In genomic region chr16:22009099-22009584, GRCm38 (mm10) we compare ENCODE assay signal across 8 mouse cellular contexts. TPM values are rescaled to one million over a fixed set of nuclear protein-coding genes. Genes with fewer than 3 reads are reported as not detected.
DNase-seq lines count a peak whose midpoint lies in the region; ATAC-seq and TF ChIP-seq lines count a peak whose summit lies in the region.

TSS of gene Senp2 (plus strand) at chr16:22009484.

- peak; percentile 63; the same call in 1 of the 2 replicates for TF ChIP-seq POLR2A in bone marrow, adult 2 months (IDR thresholded peaks at IDR 0.05; ENCODE audit: borderline replicate concordance, control insufficient read depth, low read depth, low read length)
- TF ChIP-seq POLR2A in limb, embryonic 14.5 days (IDR thresholded peaks at IDR 0.05; ENCODE audit: borderline replicate concordance, extremely low read depth, insufficient read depth, insufficient read length) = no peak

- TF ChIP-seq CTCF in bone marrow, adult 2 months (IDR thresholded peaks at IDR 0.05; ENCODE audit: control insufficient read depth, insufficient read depth, low read length) = no peak
- no peak for TF ChIP-seq CTCF in midbrain, postnatal 0 days (IDR thresholded peaks at IDR 0.05)

- H3K9ac ChIP-seq in embryonic facial prominence, embryonic 15.5 days = peak within 1 kb of the TSS; percentile 68
- H3K9ac ChIP-seq in limb, embryonic 14.5 days (ENCODE audit: low read depth, low read length, severe bottlenecking) = peak within 1 kb of the TSS; percentile 95
- H3K9ac ChIP-seq in midbrain, postnatal 0 days (replicated peaks; ENCODE audit: low read length, poor library complexity, severe bottlenecking) = peak within 1 kb of the TSS; percentile 80

- H3K27ac ChIP-seq in bone marrow, adult 2 months (ENCODE audit: control insufficient read depth, insufficient read depth, low read depth, low read length, poor library complexity) = peak within 1 kb of the TSS; percentile 93
- H3K27ac ChIP-seq in embryonic facial prominence, embryonic 15.5 days (replicated peaks) = peak within 1 kb of the TSS; percentile 78
- peak within 1 kb of the TSS; percentile 81 for H3K27ac ChIP-seq in limb, embryonic 14.5 days (replicated peaks; ENCODE audit: low read depth, low read length)
- H3K27ac ChIP-seq in midbrain, postnatal 0 days (ENCODE audit: low read depth, low read length) = peak within 1 kb of the TSS; percentile 74

- no peaks in the 10 kb centered on the region for H3K9me3 ChIP-seq in embryonic facial prominence, embryonic 15.5 days (replicated peaks)
- no peaks in the 10 kb centered on the region for H3K9me3 ChIP-seq in limb, embryonic 14.5 days (ENCODE audit: control insufficient read depth, low read length)
- H3K9me3 ChIP-seq in midbrain, postnatal 0 days (ENCODE audit: low read length) = no peaks in the 10 kb centered on the region

- H3K27me3 ChIP-seq in embryonic facial prominence, embryonic 15.5 days = no peaks in the 10 kb centered on the region
- no peaks in the 10 kb centered on the region for H3K27me3 ChIP-seq in limb, embryonic 14.5 days (ENCODE audit: control insufficient read depth, insufficient read depth, low read length)
- H3K27me3 ChIP-seq in midbrain, postnatal 0 days (ENCODE audit: insufficient read depth, low read length) = no peaks in the 10 kb centered on the region

- peak within 1 kb of the TSS; percentile 95 for H3K4me3 ChIP-seq in bone marrow, adult 2 months (replicated peaks; ENCODE audit: control insufficient read depth, low read depth, low read length)
- H3K4me3 ChIP-seq in embryonic facial prominence, embryonic 15.5 days (replicated peaks) = peak within 1 kb of the TSS; percentile 91
- H3K4me3 ChIP-seq in limb, embryonic 14.5 days (replicated peaks; ENCODE audit: low read length) = peak within 1 kb of the TSS; percentile 95
- H3K4me3 ChIP-seq in midbrain, postnatal 0 days (ENCODE audit: low read depth, low read length) = peak within 1 kb of the TSS; percentile 95

- under 1% methylated on average over 45 of the region's 45 CpGs for WGBS in bone marrow, adult 2 months
- under 1% methylated on average over 45 of the region's 45 CpGs for WGBS in embryonic facial prominence, embryonic 15.5 days
- under 1% methylated on average over 43 of the region's 45 CpGs for WGBS in limb, embryonic 14.5 days
- under 1% methylated on average over 42 of the region's 45 CpGs for WGBS in midbrain, postnatal 0 days

- ATAC-seq in embryonic facial prominence, embryonic 15.5 days (ENCODE audit: insufficient number of reproducible peaks, low FRiP score, low TSS enrichment, low read depth) = peak; percentile 99
- ATAC-seq in limb, embryonic 14.5 days (ENCODE audit: low FRiP score, low read depth) = peak; percentile 98
- ATAC-seq in midbrain, postnatal 0 days (ENCODE audit: low FRiP score) = peak; percentile 99

- peaks cover 2% of the 10 kb centered on the region for H3K4me1 ChIP-seq in bone marrow, adult 2 months (ENCODE audit: control insufficient read depth, insufficient read depth, low read length)
- peaks cover 15% of the 10 kb centered on the region for H3K4me1 ChIP-seq in embryonic facial prominence, embryonic 15.5 days
- peaks cover 9% of the 10 kb centered on the region; the same call in 1 of the 2 replicates for H3K4me1 ChIP-seq in limb, embryonic 14.5 days (ENCODE audit: control insufficient read depth, insufficient read depth, low read length)
- no peaks in the 10 kb centered on the region for H3K4me1 ChIP-seq in midbrain, postnatal 0 days (ENCODE audit: insufficient read depth, low read length)

- DNase-seq in 416B (ENCODE audit: low read depth) = peak; percentile 100
- peak; percentile 100 for DNase-seq in heart, adult 8-10 months (ENCODE audit: low spot score)
- DNase-seq in kidney, adult 9 months = peak; percentile 100
- DNase-seq in limb, embryonic 14.5 days (ENCODE audit: low spot score) = peak; percentile 100
- DNase-seq in midbrain, postnatal 0 days (ENCODE audit: low spot score) = peak; percentile 100
- peak; percentile 99 to 100 for DNase-seq in spleen, postnatal 14 days (ENCODE audit: low spot score in 2 of 2)

- no peaks in the 10 kb centered on the region; the same call in 1 of the 2 replicates for H3K36me3 ChIP-seq in embryonic facial prominence, embryonic 15.5 days
- peaks cover 3% of the 10 kb centered on the region for H3K36me3 ChIP-seq in limb, embryonic 14.5 days (ENCODE audit: control insufficient read depth, insufficient read depth, low read length)
- H3K36me3 ChIP-seq in midbrain, postnatal 0 days (ENCODE audit: insufficient read depth, low read length) = no peaks in the 10 kb centered on the region

- H3K4me2 ChIP-seq in embryonic facial prominence, embryonic 15.5 days (replicated peaks) = peak within 1 kb of the TSS; percentile 71
- peak within 1 kb of the TSS; percentile 73 for H3K4me2 ChIP-seq in limb, embryonic 14.5 days (replicated peaks; ENCODE audit: low read depth, low read length, severe bottlenecking)
- peak within 1 kb of the TSS; percentile 58 for H3K4me2 ChIP-seq in midbrain, postnatal 0 days (ENCODE audit: low read depth, low read length, poor library complexity, severe bottlenecking)

RNA-seq across cellular contexts. Expression of gene Senp2, which starts in this region (rescaled TPM):
- 39.6 and 50.6 TPM in 2 replicates for polyA plus RNA-seq in bone marrow, adult 2 months (2011; ENCODE audit: insufficient read depth, insufficient read length, low replicate concordance, missing spikeins)
- polyA plus RNA-seq in embryonic facial prominence, embryonic 15.5 days (2015; fragmentation: Nextera tagmentation; extraction: Ambion mirVana) = 38.7 and 46.0 TPM in 2 replicates
- total RNA-seq in heart, adult 8-10 months (2022) = 10 to 100 TPM; 21.7 to 28.2 (median 27.1) TPM
- polyA plus RNA-seq in limb, embryonic 14.5 days (2012; rRNA removed) = 31.8 and 42.6 TPM in 2 replicates
- 43.7 and 45.7 TPM in 2 replicates for polyA plus RNA-seq in limb, embryonic 14.5 days (2014; fragmentation: Nextera tagmentation; extraction: Ambion mirVana)
- 35.2 and 39.9 TPM in 2 replicates for total RNA-seq in midbrain, postnatal 0 days (2014; rRNA removed)
- 42.1 and 48.4 TPM in 2 replicates for polyA plus RNA-seq in midbrain, postnatal 0 days (2015; fragmentation: Nextera tagmentation; extraction: Ambion mirVana)

Comparison
In these comparisons a context has a peak if more than half of its experiments do, and no peak if none do; other contexts are left out.
1. Peak in every context shown above with its lines: DNase-seq, ATAC-seq, H3K4me3 ChIP-seq and H3K27ac ChIP-seq.